Mouse (Mus musculus): ENCODE results near the gene Snx30.
A peak's percentile ranks its signal among the peaks of the same experiment; 100 is the strongest.
"Not testable (repeated sequence)": the region's sequence is repeated elsewhere in the genome, so short reads cannot be mapped to it uniquely, and the experiment has no call there.

The Snx30 gene

DNA sequence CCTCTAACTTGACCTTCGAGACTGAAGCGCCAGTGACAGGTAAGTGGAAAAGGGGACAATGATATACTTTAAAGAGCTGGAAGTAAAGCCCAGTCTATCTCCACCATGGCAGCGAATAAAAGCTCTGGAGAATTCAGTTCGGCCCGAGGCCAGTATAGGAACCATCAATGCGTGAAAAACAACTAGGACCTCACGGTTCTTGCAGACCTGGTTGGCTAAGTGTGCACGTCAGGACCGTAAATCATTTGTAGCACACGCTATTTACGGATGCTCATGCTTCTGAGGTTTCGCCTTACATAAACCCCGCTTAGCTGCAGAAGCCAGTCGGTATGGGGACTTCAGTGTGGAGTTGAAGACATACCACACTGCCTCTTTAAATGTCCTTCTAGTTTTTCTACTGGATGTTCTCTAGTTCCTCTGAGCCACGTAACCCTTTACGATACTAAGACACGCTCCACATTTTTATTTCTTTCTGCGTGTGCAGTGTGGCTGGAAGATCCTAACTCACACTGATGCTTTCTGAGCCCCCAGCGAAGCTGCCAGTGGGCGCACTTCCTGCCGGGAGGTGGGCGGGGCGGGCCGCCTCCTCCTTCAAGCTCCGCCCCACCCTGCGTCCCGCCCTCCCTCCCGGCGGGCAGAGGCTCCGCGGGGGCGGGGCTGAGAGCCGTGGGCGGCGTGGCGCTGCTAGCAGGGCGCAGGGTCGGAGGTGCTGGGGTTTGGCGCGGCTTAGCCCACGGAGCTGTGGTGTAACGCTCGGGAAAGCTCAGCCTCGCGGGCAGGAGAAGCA lies at the start of gene Snx30:
Gene Snx30 (plus strand): TSS at position 660 of the 787 bp plus-strand sequence.
- DNase-seq (ENCODE audit: low spot score) = peak; percentile 56

DNA sequence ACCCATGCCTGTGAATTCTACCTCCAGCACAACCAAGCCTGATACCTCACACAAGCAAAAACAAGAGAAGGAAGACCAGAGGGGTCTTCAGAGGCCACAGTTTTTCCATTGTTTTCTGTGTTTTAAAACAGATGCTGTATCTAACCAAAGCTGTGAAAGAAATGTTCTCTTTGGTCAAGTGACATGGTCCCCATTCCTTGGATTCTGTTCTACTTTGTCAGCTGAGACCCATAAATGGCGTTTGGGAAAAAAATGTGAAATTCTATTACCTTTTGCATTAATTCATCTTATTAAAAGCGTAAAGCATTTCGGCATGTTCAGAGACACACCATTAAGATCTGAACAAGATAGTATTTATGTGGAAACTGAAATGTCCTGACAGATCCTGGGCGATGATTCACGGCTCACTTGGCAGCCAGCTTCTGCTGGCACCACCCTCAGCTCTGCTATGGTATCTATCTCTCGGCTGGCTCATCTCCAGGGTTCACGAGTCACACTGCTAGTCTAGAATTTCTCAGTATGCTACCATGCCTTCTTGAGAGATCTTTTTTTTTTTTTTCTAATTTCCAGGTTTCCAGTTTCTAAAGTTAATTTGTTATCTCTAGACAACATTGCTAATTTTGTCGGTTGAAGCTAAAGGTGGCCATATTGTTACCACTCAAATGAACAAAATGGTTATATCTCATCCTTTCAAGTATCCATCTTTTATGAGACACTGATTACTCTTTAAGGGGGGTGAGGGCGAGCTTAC lies 49.1 kb upstream of the Snx30 start:
- peak; percentile 38 for DNase-seq (ENCODE audit: low spot score)

DNA sequence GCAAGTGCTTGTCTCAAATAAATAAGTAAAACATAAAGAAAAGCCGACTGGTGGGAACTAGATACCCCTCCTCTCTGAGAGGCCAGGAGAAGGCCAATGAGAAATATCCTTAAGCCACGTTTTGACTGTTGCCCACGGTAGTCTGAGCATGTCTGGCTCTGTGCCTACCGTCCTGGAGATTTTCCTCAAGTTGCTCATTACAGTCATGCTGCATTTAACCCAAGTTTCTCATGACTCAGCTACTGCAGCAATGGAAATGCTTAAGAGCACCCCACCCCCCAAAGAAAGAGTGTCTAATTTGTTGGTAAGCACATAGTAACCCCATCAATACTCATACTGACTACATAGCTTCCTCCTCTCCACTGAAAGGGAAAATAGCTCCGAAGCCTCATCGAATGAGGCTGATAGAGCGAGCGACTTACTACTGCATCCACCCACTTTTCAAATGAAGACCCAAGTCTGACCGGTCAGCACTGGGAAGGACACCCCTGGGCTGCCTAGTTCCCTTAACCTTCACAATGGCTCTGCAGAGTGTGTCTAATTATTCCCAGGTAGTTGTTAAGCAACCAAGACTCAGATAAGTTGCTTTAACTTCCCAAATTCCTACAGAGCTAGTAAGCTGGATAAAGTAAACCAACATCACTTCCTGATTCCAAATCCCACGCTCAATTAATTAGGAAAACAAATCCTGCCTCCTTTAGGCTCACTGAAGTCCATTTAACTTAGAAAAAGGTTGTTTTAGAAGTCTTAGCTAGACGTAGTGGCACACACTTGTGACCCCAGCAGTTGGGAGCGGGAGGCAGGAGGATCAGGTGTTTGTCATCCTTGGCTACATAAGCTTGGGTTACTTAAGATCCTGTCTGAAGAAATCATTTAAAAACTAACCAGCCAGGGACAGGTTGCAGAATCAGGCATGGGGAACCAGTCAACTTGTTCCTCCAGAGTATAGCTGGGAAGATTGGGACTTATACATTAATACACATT lies 47.9 kb upstream of the Snx30 start:
- no peak for DNase-seq (ENCODE audit: low spot score)

DNA sequence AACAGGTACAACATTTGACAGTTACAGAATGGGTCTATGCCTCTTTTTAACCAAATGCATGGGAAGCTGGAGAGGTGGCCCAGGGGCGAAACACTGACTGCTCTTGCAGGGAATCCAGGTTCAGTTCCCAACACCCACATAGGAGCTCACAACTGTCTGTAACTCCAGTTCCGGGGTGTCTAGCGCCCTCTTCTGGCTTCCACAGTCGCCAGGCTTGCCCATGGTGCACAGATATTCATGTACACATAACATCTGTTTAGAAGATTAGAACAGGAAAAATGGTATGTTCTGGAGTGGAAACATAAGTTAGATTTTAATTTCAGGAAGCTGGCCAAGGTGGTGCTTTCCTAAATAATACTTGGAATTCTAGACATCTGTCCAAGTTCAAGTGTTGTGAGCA lies 45.6 kb upstream of the Snx30 start:
- no peak for DNase-seq (ENCODE audit: low spot score)

DNA sequence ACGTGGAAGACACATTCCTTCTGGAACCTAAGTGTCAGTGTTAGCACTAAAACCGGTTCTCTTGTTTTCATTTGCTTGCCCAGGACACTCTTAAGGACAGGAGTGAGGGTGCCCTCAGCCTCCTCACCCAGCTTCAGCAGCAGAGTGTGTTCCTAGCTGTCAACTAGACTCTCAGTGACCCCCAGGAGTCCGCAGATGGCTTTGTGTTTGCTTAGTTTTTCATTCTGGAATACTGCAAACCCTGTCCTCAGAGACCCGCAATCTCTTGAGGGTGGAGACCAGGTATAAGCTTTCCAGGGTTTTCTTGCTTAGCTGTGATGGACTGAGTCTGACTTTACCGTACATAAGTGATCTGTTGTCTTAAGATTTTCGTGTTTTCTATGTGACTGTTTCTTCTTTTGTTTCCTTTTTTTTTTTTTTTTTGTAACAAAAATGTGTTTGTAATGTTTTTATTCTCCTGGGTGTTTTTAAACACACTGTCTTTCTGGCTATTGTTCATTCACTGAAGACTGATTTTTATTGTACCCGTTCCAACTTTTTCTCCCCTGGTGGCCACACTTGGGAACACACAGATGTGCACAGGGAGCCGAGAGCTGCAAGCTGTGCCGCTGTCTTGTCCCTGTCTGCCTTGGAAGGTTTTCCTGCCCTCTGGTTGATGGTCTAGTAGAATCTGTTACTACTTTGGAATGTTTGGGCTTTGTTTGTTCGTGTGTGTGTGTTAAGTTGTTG lies 44.8 kb upstream of the Snx30 start:
- no peak for DNase-seq (ENCODE audit: low spot score)

DNA sequence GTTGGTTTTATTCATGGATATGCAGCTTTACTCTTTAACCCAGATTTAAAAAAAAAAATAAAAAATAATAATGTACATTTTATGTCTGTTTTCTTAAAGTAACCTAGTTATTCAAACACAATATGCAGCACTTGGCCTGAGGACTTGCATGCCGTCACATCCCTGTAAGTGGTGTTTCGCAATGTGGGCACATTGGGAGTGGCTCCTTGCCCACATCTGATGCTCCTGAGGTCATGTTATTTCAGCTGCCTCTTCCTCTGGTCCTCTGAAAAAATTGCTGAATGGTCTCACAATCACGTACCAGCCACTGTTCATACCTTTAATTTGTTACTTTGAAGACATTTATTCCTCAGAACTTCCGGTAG lies 44.3 kb upstream of the Snx30 start:
- no peak for DNase-seq (ENCODE audit: low spot score)

DNA sequence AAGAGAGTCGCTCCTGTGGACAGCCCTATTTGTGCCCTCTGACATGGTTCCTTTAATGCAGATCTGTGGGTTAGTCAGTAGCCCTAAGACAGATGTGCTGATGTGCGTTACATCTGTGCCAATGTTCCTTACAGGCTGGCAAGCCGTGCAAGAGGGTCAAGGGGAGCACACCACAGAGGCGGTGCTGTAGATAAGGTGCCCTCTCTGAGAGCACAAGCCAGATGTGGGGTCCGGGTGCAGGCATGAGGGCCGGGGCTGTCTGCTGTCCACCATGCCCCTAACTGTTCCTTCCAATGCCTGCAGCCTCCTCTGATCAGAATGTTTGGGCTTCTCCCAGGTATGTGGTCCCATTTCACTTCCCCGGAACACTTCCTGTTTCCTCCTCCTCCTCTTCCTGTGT lies 40.7 kb upstream of the Snx30 start:
- no peak for DNase-seq (ENCODE audit: low spot score)

DNA sequence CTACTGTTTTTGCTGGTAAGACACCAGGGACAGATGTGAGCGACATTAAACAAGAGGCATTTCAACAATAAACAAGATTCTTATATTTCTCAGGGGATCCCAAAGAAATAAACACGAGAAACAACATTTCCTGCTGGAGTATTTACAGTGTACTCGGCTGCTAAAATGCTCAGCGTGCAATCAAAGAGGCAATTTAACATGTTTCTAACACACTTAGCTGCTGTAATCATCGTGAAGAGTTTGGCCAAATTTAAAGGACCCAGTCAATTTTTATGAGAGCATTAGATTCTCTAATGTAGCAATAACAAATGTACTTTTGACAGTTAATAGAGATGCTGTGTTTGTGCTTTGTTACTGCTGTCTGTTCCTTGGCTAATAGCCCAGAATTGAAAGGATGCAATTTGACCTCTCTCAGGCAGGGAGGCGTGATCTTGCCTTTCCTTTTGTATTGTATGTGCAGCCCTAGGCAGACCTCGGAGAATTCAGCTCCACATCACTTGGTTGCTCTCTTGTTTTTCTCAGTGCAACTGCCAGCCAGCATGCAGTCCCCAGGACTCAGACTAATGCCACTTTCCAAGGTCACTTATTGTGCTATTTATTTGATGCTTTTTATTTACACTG lies 40.1 kb upstream of the Snx30 start:
- DNase-seq (ENCODE audit: low spot score) = no peak

DNA sequence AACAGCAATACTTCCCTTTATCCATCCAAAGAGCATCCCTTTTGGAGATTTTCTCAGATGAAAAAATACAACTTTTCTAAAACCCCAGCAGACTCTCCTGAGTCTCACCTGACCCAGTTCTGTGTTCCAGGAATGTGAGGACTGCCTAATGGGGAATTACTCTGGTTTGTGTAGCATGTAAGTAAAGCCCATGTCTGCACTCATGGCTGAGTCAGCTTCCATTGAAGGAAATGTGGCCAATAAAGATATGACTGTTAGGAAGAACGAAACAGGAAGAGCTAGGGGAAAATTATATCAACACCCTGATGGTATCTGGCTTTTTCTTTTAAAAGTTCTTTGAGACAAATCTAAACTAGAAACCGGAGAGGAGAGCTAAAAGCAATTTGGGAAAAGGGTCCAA lies 37.9 kb upstream of the Snx30 start:
- no peak for DNase-seq (ENCODE audit: low spot score)

DNA sequence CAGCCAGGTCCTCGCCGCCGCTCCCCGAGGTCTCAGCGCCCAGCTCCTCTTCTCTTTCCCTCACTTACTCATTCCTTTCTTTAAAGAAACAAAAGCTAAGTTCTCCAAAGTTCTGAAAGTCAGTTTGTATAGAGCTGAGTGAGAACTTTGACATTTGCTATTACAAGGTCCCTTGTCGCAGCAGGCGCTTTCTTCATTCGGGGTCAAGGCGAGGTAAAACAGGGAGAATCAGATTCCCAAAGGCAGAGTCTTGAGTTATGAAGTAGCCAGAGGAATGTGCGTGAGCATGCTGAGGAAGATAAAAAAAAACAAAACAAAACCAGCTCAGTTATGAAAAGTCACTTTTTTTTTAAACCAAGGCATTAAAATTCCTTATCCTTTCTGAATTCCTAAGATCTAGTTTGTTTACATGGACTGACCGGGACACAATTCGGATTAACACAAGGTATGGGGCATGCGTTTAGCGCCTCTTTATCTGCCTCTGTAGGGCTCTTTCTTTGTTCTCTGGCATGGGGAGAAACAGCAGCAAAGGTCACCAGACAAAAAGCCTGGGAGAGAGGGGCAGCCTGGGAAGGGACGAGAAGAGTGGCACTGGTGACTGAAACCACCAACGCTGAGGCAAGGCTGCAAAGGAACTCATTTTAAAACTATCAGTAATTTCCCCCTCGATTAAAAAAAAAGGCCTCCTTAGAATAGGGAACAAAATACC lies 33.3 kb upstream of the Snx30 start:
- no peak for DNase-seq (ENCODE audit: low spot score)

DNA sequence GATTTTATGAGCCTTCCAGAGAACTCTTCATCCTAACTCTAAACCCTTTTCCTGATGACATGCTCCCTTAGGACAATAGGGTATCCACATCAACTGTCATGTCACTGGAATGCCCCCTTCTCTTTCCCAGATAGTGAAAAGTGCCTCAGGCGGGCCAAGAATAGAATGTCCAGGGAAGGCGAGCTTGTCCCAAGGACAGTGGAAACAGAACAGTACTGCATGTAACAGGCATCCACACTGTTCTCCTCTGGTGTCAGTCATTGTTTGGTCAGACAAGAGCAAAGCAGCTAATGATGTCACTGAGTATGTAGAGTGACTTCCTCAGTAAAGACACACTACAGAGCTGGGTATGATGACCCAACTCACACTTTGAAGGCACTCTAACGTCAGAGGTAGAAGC lies 27.8 kb upstream of the Snx30 start:
- DNase-seq (ENCODE audit: low spot score) = no peak

DNA sequence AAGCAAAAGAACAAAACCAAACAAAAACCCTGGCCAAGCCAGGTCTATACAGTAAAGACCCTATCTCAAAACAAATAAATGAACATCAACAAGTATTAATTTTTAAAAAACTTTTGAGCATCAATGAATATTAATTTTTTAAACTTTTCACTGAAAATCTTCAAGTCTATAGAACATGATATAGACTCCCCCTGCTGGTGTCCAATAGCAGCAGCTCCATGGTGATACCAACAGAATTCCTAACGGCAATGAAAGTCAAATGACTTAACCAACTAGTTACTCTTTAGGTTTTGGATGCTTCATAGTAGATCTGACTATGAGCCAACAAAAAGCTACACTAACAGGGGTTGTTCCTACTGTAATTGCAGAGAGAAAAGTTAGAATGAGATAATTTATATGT lies 25.1 kb upstream of the Snx30 start:
- DNase-seq (ENCODE audit: low spot score) = no peak

DNA sequence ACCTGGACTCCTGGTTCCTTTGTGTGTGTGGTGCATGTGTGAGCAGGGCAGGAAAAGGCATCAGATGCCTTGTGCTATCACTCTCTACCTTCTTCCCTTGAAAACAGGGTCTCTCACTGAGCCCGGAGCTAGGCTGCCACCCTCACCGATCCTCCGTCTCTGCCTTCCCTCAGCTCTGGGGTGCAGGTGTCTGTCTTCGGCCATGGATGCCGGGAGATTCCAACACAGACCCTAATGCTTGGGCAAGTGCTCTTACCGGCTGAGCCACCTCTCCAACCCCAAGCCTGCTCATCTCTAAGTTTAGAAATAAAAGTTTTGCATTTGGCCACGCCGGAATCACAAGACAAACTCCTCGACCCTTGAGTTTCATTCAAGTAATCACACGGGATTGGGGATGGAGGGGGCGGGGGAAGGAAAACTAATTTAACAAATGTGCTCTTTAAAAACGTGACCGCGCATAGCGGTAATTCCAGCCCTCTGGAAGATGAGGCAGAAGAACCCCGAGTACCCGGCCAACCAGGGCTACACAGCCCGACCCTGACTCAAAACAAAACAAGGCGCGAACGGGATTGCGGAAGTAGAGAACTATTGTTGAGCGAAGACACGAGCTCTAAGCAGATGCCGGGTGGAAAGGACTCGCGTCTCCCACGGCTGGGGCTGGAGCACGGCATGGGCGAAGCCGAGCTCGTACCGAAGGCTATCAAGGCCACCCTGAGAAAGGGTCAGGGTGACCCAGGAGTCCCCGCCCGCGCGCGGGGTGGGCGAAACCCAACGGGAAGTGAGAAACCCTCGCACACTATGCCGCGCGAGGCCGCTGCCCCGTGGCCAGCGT lies 22.6 kb upstream of the Snx30 start:
- no peak for DNase-seq (ENCODE audit: low spot score)

DNA sequence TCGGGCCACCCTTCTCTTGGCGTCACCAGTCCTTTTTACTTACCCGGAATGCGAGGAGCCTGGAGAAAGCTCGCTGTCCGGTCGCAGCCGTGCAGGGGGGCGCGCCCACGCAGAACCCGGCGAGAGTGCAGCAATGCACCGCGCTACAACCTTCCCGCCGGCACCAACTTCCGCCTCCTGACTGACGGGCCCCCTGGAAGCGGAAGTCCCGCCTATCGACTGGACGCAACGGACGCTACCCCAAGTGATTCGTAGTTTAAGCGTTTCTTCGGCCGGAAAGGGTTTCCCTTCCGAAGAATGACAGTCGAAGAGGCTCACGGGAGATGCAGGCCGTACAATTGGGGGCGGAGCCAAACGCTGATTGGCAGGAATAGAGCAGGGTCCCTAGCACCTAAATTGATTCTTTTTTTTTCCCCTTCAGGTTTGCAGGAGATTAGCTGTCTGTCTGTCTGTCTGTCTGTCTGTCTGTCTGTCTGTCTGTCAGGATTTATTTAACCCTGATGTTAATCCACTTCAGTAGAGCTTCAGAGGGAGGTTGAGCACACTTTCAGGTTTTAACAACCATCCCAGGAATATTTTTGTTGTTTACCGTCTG lies 21.9 kb upstream of the Snx30 start:
- DNase-seq (ENCODE audit: low spot score) = peak; percentile 83

DNA sequence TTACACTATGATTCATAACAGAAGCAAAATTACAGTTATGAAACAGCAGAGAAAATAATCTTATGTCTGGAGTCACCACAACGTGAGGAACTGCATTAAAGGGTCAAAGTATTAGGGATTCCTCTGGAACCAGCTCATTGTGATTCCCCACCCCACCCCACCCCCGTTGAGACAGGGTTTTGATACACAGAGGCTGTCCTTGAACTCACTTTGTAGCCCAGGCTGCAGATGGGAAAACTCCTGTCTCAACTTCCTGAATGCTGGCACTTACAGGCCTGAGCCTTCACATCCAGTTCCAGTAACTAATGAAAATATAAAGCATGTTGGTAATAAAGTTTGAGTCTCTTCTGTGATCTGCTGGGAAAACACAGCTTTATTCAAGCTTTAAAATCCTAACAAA lies 20.2 kb upstream of the Snx30 start:
- DNase-seq (ENCODE audit: low spot score) = no peak

DNA sequence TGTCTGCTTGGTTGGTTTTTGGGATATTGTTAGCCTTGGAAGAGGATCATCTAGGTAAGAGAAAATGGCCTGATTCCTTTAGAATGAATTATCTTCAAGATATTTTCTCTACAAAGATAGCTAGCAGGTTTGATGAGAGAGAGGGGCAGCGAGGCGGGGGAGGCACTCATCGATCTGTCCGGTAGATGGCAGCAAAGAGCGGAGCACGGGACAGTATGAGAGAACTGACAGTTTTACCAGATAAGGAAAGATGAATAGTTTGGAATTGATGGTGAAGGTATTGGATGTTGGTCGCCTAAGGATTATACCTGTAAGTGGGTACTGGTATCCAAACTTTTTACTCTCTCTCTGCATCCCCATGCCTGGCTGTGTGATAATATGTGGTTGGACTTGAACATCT lies 19.0 kb upstream of the Snx30 start:
- peak; percentile 49 for DNase-seq (ENCODE audit: low spot score)

DNA sequence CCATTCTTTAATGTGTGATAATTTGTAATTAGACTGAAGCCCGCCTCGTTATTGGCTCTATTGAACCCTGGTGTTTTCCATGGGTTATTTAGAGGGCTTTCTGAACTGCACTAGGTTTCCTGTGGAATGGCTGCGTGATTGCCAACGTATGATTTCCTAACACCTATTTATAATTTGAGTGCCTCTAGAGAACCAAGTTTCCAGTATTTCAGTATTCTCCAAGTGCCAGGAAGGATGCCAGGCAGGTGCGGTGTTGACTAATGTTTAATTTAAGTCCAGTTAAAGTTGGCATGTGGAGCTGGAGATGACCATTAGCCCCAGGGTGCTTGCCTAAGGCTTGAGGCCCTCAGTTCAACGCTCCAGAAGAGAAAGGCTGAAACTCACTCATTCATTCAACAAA lies 18.5 kb upstream of the Snx30 start:
- no peak for DNase-seq (ENCODE audit: low spot score)

DNA sequence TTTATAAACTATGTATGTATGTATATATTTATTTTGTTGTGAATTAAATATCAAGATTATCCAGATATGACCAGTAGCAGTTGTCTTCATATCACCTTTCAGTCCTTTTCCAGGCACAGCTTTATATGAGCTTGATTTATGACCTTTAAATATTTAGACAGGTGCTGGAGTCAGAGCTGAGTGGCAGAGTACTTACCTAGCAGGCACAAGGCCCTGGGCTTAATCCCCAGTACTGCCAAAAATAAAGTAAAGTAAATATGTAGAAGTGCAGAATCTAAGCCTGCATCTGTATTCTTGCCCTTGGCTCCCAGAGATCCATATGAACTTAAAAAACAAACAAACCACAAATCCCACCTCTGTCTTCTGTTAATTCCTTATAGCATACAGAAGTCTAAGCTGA lies 16.6 kb upstream of the Snx30 start:
- no peak for DNase-seq (ENCODE audit: low spot score)

DNA sequence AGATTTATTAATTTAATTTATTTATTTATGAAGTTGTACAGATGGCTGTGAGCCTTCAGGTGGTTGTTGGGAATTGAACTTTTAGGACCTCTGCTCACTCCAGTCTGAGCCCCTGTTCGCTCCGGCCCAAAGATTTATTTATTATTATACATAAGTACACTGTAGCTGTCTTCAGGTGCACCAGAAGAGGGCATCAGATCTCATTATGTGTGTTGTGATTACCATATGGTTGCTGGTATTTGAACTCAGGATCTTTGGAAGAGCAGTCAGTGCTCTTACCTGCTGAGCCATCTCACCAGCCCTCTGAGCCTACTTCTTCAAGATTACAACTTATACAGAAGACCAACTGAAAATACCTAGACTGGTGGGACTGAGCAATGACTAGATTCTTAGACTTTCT lies 12.0 kb upstream of the Snx30 start:
- DNase-seq (ENCODE audit: low spot score) = not testable (repeated sequence)
